Mouse (Mus musculus): ENCODE measurements around the gene Rlbp1. TPM values are rescaled to one million over a fixed set of nuclear protein-coding genes. Genes with fewer than 3 reads are reported as not detected.

The Rlbp1 gene
- polyA plus RNA-seq, 1 experiment from 2014 or later: 1.1 TPM

GRCm38 (mm10) chr7:79328769-79329168 lies 58.1 kb downstream of the Rlbp1 start:
- no peaks in the 10 kb centered on the region for H3K27me3 ChIP-seq (ENCODE audit: control insufficient read depth, insufficient read depth, low read length)
- DNase-seq (ENCODE audit: low spot score) (no peak), ATAC-seq (ENCODE audit: insufficient read depth, low FRiP score, low TSS enrichment) (no peak)
- no peak overlapping the region for H3K4me2 ChIP-seq (ENCODE audit: low read depth)
- H3K4me1 ChIP-seq (ENCODE audit: control insufficient read depth, insufficient read depth, low read length): no peaks in the 10 kb centered on the region
- H3K27ac ChIP-seq (ENCODE audit: low read depth, low read length): no peak overlapping the region
- no peak overlapping the region for H3K4me3 ChIP-seq (ENCODE audit: low read depth, low read length)
- 95% methylated on average over 5 of the region's 5 CpGs for WGBS
- no peaks in the 10 kb centered on the region for H3K9me3 ChIP-seq (ENCODE audit: control insufficient read depth, low read length)
- peaks cover 7% of the 10 kb centered on the region for H3K36me3 ChIP-seq (ENCODE audit: control insufficient read depth, insufficient read depth, low read length)
- no peak overlapping the region for H3K9ac ChIP-seq (ENCODE audit: low read length)

Other genes with a start within 250 kb of the Rlbp1 start
- gene Mfge8, start 238.0 kb downstream of the Rlbp1 start, polyA plus RNA-seq (2014; fragmentation: Nextera tagmentation; extraction: Ambion mirVana): 81.6 and 85.2 TPM in 2 replicates
- gene Abhd2, start 113.8 kb downstream of the Rlbp1 start, polyA plus RNA-seq (2014; fragmentation: Nextera tagmentation; extraction: Ambion mirVana): 14.0 and 14.3 TPM in 2 replicates
- gene Fanci, start 4.9 kb upstream of the Rlbp1 start, polyA plus RNA-seq (2014; fragmentation: Nextera tagmentation; extraction: Ambion mirVana): 16.5 and 16.6 TPM in 2 replicates
- 36.9 and 45.1 TPM in 2 replicates for gene Polg, start 79.3 kb upstream of the Rlbp1 start, polyA plus RNA-seq (2014; fragmentation: Nextera tagmentation; extraction: Ambion mirVana)
- 0.97 and 1.8 TPM in 2 replicates for gene Rhcg, start 230.6 kb upstream of the Rlbp1 start, polyA plus RNA-seq (2014; fragmentation: Nextera tagmentation; extraction: Ambion mirVana)

Measured in neural tube, embryonic 11.5 days (tissue).